Mouse (Mus musculus) B cell, adult 2 months (primary cell): ENCODE measurements around the gene Itga9.

ENCODE experiments used
- DNase-seq, 2 experiments: peaks; one replicate each; pipeline ENCODE4 v3.0.0; 2022

Itga9 gene

DNA sequence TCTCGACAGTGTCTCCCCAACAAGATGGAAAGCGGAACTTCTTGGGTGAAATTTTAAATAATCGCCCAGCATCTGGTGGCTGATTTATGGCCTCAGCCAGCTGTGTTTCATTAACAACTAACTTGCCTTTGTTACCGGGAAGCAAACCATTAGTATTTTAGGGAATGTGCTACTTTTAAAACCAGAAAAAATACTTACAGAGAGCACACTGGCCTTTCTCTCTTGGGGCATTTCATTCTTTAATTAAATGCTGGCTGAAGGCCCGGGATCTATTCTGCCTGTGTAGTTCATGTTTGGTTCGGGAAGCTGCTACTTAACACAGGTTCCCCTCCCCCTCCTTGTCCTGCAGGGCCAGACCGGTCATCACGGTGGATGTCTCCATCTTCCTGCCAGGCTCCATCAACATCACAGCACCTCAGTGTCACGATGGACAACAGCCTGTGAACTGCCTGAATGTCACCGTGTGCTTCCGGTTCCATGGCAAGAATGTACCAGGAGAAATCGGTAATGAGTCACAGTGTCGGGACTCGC is 82.5 kb downstream of the Itga9 start:
- no peak for DNase-seq

DNA sequence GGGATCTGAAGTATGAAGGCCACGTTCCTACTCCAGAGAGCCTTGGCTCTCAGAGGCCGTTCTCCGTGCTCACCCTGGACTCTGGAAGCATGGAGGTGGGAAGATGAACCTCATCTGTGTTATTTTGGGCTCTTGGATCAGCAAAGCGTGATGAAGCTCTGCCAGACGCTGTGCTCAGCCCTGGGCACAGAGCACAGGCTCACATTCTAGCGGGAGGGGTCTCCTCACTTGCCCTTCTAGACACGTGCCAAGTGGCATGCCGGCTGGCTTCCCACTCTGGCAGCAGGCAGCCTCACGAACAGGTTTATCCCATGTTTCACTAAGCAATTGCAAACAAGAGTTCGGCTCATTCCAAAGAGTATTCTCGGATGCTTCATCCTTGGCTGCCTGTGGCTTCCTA is 86.8 kb downstream of the Itga9 start:
- no peak for DNase-seq

DNA sequence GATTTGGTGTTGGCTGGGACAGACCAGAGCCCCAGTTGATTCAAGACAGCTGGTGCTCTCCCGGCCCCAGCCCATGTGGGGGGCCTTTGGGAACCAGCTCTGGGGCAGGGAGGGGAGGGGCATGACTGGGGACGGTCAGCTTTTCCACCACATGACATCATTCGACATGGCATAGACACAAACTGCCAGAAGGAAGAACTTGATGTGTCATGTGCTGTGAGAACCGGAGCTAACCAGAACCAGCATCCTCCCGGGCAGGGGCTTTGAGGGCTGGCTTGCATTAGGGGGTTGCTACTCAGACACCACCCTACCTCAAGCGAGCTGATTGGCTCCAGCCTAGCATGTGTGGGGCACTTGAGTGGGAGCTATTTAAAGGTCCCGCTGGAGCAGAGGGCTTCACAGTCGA is 87.9 kb downstream of the Itga9 start:
- no peak for DNase-seq

DNA sequence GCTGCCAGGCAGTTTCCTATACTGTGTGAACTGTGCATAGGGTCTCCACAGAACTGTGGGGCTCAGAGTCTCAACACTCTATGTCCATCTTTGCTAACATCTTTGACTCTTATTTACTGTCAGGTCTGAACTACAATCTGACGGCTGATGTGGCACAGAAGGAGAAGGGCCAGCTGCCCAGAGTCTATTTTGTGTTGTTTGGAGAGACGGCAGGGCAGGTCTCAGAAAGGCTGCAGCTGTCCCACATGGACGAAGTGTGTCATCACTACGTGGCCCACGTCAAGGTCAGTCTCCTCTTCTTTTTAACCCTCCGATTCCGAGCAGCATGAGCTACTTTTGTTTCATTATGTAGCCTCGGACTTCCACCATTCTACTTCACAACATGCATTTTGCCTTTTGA is 91.7 kb downstream of the Itga9 start:
- no peak for DNase-seq

DNA sequence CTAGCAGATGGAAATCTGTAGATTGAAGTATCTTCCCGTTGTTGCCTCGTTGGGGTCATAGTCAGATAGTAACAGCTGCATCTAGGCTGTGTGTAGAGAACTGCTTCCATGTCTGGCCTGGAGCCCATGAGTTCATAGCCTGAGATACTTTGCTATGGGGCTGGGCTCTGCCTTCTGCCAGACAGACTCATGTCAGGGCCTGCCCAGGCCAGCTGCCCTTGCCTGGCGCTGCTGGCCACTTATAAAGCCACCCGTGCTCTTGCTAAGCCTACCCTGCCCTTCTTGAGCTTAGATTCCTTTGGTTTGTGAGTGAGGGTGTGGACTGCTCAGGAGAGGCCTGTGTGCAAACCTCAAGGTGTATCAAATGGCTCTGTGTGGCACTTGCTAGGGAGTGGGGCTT is 93.2 kb downstream of the Itga9 start:
- DNase-seq: no peak

DNA sequence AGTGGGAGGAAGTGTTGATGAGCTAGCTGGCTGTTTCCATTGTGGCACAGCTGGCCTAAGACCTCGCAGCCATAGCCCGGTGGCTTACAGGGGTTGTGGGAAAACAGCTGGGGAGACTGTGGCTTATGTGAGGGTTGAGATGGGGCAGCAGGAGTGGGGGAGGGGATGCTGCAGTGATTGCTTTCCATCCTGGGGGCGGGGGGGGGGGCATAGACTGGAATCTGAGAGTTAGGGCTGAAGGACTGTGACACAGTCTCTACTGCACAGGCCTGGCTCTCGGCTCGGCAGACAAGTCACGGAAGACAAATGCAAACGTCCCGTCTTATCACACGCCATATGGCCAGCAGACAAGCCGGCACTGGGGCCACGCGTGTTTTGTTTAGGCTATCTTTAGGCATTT is 94.4 kb downstream of the Itga9 start:
- DNase-seq: no peak

DNA sequence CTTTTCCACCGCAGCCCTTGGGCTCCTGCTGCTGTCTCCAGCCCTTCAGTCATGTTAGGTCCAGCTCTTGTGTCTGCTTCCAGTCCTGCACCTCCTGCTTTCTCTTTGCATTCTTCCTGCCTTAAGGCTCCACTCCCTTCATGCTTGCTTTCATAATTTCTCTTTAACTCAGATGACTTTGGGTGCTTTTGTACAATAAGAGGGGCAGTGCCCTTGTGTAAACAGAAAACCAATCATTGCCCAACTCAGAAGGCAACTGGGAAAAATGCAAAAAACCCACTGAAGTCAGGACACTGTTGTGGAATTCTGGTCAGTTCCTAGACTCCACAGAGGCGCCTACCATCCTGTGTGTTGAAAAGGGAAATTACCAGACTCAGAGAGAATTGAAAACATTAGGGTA is 95.3 kb downstream of the Itga9 start:
- DNase-seq: no peak

DNA sequence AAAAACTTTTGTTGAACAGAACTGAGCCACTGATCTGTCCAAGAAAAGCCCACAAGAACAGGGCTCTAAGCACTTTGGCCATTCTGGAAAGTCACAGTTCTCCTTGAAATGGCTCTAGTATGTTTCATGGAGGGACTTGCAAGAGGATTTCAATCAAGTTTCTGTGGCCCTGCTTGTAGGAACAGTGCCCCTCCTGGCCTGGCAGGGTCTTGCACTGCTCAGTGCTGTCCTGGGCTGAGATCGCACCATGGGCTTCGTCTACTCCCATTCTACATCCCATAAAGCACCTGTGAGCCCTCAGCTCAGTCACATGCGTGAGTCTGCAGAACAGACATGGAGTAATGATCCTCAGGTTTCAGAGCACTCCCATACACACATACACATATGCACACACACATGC is 96.7 kb downstream of the Itga9 start:
- DNase-seq: no peak

DNA sequence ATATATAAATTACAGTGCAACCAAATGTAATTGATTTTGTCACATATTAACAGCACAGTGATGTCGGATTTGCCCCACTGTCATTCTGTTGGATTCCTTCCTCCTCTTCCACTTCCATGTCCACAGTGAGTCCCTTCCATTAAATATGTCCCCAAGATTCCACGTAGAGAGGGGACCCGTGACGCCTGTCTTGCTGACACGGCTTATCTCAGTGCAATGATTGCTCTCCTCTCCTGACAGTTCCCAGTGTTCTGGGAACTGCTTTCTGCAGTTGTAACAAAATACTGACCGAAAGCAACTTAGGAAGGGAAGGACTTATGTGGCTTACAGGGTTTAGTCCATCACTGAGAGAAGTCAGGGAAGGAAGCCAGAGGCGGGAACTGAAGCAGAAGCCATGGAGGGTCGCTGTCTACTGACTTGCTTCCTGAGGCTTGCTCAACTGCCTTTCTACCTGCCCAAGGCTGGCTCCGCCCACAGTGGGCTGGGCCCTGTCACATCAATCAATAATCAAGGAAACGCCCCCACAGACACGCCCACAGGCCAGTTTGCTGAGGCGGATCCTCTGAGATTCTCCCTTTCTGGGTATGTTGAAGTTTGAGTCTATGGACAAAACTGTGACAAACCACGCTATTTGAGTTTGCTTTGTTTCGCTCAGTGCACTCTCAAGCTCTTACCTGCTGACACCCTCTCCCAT is 99.0 kb downstream of the Itga9 start:
- DNase-seq: peak; percentile 76 to 77

DNA sequence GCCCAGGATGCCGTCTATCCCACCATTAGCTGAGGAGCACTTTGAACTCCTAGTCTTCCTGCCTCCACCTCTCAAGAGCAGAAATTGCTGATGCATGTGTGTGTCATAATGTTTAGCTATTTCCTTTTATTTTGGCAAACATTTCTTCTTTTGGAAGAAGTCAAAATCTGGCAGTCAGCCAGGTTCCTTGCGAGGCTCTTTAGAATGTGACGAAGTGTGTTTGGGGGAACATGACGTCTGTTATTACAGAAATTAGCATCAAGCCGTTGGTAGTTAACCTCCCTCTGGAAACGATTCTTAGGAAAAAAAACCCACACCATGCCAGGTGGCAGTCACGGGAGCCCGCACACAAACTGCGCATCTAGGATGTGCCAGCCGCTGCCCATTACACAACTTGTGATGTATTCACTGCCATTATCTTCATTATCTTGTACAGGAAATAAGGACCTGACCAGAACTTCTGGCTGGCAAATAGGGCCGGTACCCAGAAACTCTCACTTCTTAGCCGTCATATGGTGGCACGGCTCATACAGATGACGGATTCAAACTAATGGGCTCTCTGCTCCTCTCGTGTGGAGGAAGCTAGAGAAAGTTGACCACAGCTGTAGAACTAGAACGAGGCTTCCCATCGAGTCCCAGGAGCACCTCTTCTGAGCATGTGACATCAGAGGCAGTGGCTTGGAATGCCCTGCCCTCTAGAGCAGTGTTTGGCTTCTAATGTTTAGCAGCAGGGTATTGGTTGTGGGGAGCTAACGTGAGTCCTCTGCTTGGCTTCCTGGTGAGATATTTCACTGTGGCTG is 99.9 kb downstream of the Itga9 start:
- peak; percentile 61 to 63 for DNase-seq

DNA sequence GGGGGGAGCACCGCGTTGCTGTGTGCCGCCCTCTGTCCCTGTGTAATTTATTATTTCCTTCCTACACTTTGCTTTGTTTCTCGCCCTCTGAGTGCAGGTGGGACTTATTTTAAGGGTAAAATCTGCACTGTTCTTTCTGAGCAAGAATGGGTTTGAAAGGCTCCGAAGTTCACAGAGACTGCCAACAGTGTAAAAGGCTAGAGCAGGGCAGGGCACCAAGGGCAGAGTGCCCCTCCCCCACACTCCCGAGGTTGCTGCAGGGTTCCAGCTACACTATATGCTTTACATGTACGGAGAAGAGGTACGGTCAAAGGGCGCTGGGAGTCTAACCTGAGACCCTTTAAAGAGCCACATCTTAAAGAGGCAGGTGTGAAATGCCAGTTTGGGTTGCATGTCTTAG is 104.1 kb downstream of the Itga9 start:
- no peak for DNase-seq

DNA sequence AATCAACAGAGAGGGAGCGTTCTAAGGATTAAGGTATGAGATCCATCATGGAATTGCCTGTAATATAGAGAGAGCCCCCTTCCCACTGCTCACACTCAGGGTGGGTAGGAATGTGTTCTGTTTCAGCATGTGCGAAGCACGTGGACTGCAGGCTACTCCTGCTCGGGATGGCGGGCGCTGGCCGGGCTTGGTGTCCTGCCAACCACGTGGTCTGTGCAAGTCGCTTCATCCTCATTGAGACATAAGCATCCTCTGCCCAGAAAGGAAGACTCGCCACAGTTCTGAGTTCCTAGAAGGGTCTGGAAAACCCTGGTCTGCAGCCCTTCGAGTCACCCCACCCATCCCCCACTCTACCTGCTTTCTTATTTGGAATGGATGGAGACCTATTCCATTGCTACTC is 105.3 kb downstream of the Itga9 start:
- DNase-seq: no peak

DNA sequence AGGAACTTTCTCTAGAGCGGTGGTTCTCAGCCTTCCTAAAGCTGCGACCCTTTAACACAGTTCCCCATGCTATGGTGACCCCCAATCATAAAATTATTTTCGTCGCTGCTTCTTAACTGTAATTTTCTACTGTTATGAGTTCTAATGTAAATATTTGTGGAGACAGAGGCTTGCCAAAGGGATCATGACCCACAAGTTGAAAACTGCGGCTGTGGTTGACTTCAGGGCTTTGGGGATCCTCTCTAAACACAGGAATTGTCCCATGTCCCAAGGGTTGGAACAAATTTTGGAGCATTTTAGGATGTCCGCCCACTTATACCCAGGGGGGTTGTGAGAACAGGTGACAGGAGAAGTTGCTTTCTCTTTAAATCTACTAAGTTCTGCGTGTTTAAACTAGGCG is 107.0 kb downstream of the Itga9 start:
- no peak for DNase-seq

DNA sequence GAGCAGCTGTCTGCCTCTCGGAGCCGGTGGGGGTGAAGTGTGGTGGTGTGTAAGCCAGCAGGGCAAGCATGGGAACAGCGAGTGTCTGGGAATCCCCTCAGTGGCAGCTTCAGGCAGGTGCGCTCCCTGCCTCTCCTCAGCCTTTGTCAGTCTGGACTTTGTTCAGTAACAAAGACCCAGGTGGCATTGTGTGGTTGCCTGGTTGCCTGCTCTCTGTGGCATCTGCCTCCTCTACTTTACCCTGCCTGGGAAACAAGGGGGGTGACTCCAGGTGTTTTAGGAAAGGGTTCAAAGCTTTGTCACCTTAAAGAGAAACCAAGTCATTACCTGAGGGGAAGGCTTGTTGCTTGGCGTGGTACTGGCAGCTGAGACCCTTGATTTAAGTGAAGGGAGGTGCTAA is 108.0 kb downstream of the Itga9 start:
- DNase-seq: no peak

DNA sequence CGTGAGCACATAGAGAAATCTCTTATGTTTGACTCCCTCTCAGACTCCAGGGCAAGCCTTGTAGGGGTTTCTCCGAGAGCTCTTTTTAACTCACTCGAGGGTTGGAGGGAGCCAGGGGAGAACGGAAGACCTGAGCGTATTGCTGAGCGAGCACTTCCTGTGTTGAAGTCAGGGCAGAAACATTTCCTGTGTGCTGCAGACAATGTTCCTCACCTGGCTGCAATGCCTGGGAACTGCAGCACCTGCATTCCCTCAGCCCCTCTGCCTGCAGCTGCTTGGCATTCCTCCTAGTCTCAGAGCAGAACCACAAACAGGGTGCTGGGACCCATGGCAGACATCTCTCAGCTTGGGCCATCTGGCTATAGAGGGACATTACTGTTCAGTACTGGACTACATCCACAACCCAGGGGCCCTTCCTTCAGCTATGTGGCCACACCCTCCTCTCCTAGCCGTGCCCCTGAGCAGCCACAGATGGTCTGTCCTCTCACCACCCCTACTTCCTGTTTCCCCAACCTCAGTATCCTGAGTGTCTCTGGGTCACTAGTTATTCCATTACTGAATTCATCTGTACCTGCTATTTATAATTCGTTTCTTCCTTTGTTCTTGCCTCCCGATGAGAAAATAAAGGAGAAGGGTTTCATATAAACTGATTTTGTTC is 109.6 kb downstream of the Itga9 start:
- DNase-seq: peak; percentile 48 to 53

DNA sequence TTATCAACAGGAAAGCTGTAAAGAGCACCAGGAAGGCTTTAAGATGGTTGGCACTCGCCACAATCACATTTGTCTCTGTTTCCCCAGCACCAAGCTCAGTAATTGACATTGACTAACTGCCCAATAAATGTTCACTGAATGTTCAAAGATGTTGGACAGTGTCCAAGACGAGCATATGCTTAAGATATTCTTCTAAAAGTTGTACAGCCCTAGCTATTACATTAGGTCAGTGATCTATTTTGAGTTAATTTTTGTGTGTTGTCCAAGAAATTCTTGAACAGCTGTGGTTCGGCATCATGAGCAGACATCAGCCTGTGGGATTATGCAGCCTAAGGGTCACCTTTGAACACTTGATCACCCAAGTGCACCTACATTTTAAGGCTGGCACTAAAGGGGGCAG is 110.9 kb downstream of the Itga9 start:
- DNase-seq: no peak

DNA sequence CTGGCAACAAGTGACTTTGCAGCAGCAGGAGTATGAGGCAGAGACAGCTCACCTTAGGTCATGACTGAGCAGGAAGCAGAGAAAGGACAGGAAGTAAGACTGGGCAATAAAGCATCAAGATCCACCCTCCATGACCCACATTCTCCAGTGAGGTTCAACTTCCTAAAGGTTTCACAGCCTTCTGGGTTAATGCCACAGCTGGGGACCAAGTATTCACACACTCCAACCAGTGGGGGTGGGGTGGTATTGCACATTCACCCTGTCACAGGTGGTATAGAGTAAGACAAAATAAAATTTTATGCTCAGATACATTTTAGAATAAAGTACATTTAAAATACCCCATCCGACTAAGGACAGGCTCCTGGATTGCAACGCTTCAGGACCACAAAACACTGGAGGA is 112.0 kb downstream of the Itga9 start:
- no peak for DNase-seq

DNA sequence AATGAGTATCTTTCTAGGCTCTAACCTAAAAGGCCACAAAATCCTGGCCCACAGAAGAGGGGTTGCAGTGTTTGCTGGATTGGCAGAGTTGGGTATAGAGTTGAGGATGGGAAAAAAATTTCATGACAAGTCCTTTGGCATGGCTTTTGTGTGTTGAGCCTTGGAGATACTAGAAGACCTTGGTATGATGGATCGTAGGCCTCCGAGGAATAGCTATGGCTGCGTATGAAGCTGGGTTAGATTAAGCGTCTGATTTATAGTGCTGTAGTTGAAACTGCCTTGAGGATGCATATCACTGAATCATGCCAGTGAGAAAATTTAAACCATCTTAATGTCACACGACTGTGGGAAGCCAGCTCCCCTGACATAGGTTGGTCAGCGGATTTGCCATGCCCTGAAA is 114.6 kb downstream of the Itga9 start:
- no peak for DNase-seq

DNA sequence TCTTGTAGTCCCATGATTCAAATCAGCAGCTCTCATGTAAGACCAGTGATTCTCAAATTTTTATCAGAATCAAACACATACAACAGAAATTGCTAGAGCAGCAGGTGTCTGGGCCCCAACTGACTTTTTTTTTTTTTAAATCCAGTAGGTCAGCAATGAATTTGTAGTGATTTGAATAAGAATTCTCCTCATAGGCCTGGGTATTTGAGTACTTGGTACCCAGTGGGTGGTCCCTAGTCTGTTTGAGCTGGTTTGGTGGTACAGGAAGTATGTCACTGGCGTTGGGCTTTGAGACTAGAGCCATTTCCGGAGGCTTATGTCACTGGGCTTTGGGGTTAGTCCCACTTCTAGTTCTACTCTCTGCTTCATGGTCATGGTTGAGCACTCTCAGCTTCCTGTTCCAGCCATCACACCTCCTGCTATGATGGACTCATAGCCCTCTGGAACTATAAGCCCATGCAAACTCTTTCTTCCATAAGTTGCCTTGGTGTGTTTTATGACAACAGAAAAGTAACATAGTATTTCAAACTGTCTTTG is 116.4 kb downstream of the Itga9 start:
- DNase-seq: peak; percentile 34 to 39

DNA sequence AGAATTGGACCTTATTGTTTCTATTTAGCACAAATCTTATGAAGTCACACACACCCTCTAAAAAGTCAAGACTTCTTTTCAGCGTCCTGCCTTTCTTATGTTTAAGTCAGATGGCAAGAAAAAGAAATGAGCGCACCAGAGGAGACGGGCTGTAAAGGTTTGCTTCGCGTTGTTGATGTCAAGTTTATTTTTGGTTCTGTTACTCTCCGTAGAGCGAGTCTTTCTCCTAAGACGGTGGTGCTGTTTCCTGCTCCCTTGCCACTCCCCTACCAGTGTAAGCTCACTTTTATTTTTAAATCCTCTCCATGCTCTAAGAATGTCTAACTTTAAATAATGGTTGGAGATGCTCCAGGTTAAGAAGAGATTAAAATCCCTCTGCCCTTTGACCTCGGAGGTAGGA is 118.6 kb downstream of the Itga9 start:
- no peak for DNase-seq

DNA sequence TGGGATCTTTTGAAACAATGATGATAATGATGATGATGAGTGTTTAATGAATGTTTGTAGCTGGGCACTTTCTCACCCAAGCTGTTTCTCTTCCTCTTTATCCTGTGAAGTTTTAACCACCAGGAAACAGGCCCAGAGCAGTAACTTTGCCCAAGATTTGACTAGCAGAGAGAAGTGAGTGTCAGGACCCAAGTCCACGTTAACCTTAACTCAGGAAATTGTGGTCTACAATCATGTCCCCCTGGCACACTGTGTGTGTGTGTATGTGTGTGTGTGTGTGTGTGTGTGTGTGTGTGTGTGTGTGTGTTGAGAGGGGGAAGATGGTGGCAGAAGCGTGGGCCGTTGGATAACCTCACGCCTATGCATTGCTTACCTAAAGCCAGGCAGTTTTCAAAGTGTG is 120.1 kb downstream of the Itga9 start:
- peak; percentile 47 to 54 for DNase-seq

DNA sequence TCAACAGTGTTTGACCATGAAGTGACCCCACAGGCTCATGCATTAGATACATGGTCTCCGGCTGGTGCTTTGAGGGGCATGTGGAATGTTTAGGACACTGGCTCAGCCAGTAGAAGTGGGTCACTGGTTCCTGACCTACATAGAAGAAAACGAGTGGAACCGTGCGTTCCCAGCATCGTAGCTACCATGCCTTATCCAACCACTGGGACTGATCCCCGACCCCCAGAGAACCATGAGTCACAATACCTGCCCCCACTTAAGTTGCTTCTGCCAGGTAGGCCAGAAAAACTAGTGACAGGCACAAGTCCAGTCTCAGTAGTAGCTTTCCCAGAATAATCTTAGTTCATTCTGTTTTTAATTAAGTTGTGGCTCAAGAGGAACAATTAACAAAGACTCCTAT is 121.8 kb downstream of the Itga9 start:
- DNase-seq: no peak

DNA sequence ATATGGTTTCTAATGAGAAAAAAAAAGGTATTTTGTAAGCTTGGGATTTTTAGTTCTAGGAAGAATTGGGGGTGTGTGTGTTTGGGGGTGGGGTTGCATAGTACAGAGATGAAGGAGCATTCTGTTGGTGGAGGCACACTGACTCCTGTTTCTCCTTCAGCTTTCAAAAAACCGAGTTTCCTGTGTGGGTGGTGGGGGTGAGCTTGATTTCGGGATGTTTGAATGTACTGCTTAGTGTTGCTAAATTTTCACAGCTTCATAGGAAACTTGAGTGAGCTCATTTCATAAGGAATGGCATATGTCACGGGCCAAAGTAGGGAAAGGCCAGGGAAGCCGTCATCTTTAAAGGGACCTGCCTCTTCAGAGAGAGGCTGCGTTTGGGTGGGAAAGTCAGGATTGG is 122.5 kb downstream of the Itga9 start:
- no peak for DNase-seq

DNA sequence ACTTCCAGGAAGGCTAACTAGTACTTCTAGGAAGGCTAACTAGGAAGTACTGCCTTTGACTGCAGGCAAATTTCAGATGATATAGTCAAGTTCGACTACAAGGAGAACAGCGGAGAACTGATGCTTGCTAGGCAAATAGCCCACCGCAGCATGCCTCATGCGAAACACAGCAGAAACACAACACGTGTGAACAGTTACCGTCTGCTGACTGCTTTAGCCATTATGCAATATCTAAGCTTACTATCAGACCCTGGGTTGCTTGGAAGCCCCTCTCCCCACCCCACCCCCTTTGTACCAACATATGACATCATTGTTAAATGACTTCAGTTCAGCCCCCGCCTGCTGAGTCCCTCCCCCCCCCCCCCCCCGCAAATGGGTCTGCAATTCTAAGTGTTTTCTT is 123.7 kb downstream of the Itga9 start:
- no peak for DNase-seq
